Mouse (Mus musculus): Measurements from ENCODE around the gene Ostf1. TPM values are rescaled to one million over a fixed set of nuclear protein-coding genes. Genes with fewer than 3 reads are reported as not detected.

Ostf1 gene
- polyA plus RNA-seq, 1 experiment from 2014 or later: 25.8 TPM

GRCm38 (mm10) chr19:18555645-18556044 is 76.0 kb downstream of the Ostf1 start:
- WGBS: 100% methylated on average over 2 of the region's 2 CpGs

GRCm38 (mm10) chr19:18548668-18549067 is 83.0 kb downstream of the Ostf1 start:
- Histone ChIP-seq H3K9ac (replicated peaks; ENCODE audit: low read depth, low read length) (no peak overlapping the region), H3K4me3 (ENCODE audit: low read depth, low read length) (no peak overlapping the region), H3K27me3 (ENCODE audit: control insufficient read depth, insufficient read depth, low read length) (no peaks in the 10 kb centered on the region), H3K27ac (ENCODE audit: low read depth, low read length) (no peak overlapping the region), H3K36me3 (ENCODE audit: control insufficient read depth, insufficient read depth, low read length) (no peaks in the 10 kb centered on the region), H3K4me1 (ENCODE audit: control insufficient read depth, insufficient read depth, low read length) (no peaks in the 10 kb centered on the region), H3K4me2 (ENCODE audit: low read depth, low read length) (no peak overlapping the region), H3K9me3 (ENCODE audit: control insufficient read depth, low read length) (no peaks in the 10 kb centered on the region)
- ATAC-seq (ENCODE audit: low read depth): 0 out of 2 replicates have a peak, but pooled peaks have one; percentile 58
- WGBS: 13% methylated on average over 4 of the region's 4 CpGs

More at GRCm38 (mm10) chr19:18555645-18556044, 76.0 kb downstream of the Ostf1 start:
- Histone ChIP-seq H3K4me1 (ENCODE audit: control insufficient read depth, insufficient read depth, low read length) (no peaks in the 10 kb centered on the region), H3K27me3 (ENCODE audit: control insufficient read depth, insufficient read depth, low read length) (no peaks in the 10 kb centered on the region), H3K4me2 (ENCODE audit: low read depth, low read length) (no peak overlapping the region), H3K27ac (ENCODE audit: low read depth, low read length) (no peak overlapping the region), H3K4me3 (ENCODE audit: low read depth, low read length) (no peak overlapping the region), H3K9ac (replicated peaks; ENCODE audit: low read depth, low read length) (no peak overlapping the region), H3K36me3 (ENCODE audit: control insufficient read depth, insufficient read depth, low read length) (no peaks in the 10 kb centered on the region), H3K9me3 (ENCODE audit: control insufficient read depth, low read length) (no peaks in the 10 kb centered on the region)
- no peak for ATAC-seq (ENCODE audit: low read depth)

Other genes starting within 250 kb of the Ostf1 start
- gene Nmrk1, start 127 bp upstream of the Ostf1 start, polyA plus RNA-seq (2014; fragmentation: Nextera tagmentation; extraction: Ambion mirVana): 9.4 and 9.5 TPM in 2 replicates
- 11.2 and 15.9 TPM in 2 replicates for gene Carnmt1, start 38.9 kb upstream of the Ostf1 start, polyA plus RNA-seq (2014; fragmentation: Nextera tagmentation; extraction: Ambion mirVana)
- 63.3 and 66.7 TPM in 2 replicates for gene D030056L22Rik, start 81.4 kb upstream of the Ostf1 start, polyA plus RNA-seq (2014; fragmentation: Nextera tagmentation; extraction: Ambion mirVana)
- gene Trpm6, start 118.2 kb upstream of the Ostf1 start, polyA plus RNA-seq (2014; fragmentation: Nextera tagmentation; extraction: Ambion mirVana): 0.27 and 0.37 TPM in 2 replicates